Mouse (Mus musculus) MEL (cell line): Measurements from ENCODE around the gene Bach2.

Experiments
- CHD2 ChIP-seq: IDR thresholded peaks from 2 replicates; pipeline ENCODE4 v1.6.1; 2011; ENCODE audit warnings: low read length, improper control_type of control experiment
- CTCF ChIP-seq, 3 experiments: IDR thresholded peaks in 2 of 3; conservative IDR thresholded peaks in 1 of 3; 2 replicates each; pipeline ENCODE4 v1.5.1; 2011 to 2012; ENCODE audit warnings: low read length in 3 of 3, low read depth in 2 of 3, mild to moderate bottlenecking in 2 of 3, improper control_type of control experiment in 1 of 3, inconsistent platforms in 1 of 3, mixed read lengths in 1 of 3, moderate library complexity in 1 of 3; ENCODE audit not compliant: control insufficient read depth in 1 of 3, insufficient read depth in 1 of 3, poor library complexity in 1 of 3, severe bottlenecking in 1 of 3
- JUND ChIP-seq: IDR thresholded peaks from 2 replicates; pipeline ENCODE4 v1.6.1; 2011; ENCODE audit warnings: low read depth, mild to moderate bottlenecking, improper control_type of control experiment, low read length

GRCm38 (mm10) chr4:32199156-32199555, 39.4 kb upstream of the Bach2 start:
- no peak for TF ChIP-seq JUND
- TF ChIP-seq CTCF (IDR thresholded peaks at IDR 0.05 in 2 of 3, conservative IDR thresholded peaks at IDR 0.05 in 1 of 3; ENCODE audit: control insufficient read depth in 1 of 3, insufficient read depth in 1 of 3, low read depth in 2 of 3, low read length in 3 of 3, poor library complexity in 1 of 3, severe bottlenecking in 1 of 3) = no peak
- TF ChIP-seq CHD2 = no peak
